Mouse (Mus musculus) activated CD4-positive, CD25-positive, alpha-beta regulatory T cell (primary cell): Measurements from ENCODE around the gene Prkra. TPM values are rescaled to one million over a fixed set of nuclear protein-coding genes. Genes with fewer than 3 reads are reported as not detected.

Experiments
- polyA plus RNA-seq, 2 experiments: library from polyadenylated mRNA; unstranded; fragments of 100-300 nt; shearing (Covaris generic); gene quantifications; one replicate each; pipeline ENCODE4 v1.2.1; 2017

Prkra gene
- 1 to 10 TPM; 6.1 to 8.0 TPM for polyA plus RNA-seq

DNA sequence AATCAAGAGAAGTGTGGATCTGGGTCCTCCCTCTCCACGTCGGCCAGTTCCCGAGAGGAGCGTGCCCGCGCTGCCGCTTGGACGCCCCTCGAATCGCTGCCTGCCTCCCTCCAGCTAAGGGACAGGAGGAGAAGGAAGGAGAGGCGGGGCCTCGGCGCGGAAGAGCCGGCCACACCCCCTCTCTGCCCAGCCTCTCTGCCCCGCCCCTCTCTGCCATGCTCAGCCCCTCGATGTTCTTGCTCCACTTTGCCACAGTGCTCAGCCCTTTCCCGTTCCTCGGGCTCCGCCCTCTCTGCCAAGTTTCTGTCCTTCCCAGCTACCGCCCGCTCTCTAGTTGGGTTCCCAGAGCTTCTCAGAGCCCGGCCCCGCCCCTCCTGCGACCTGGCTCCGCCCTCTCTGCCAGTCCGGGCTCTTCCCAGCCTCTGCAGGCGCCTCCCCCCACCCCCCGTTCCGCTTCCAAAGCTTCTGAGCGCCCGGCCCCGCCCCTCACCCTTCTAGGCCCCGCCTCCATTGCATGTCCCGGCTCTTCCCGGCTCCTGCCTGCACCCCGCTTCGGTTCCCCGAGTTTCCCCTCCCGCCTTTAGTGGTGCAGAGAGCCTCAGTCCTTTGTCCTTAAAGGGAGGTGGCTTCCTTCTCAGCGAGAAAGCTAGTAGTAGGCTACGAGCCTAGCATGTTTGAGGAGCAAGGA, at the start of gene Prkra, which contains the start of gene Pjvk:
Gene Prkra (minus strand): TSS at position 133 of the 688 bp plus-strand sequence.
Gene Pjvk (plus strand): TSS at position 594 of the 688 bp plus-strand sequence.

GRCm38 (mm10) chr2:76674725-76675427, 27.1 kb upstream of the Prkra start, which contains the start of gene Plekha3:
Gene Plekha3 (plus strand): TSS chr2:76675281.

DNA sequence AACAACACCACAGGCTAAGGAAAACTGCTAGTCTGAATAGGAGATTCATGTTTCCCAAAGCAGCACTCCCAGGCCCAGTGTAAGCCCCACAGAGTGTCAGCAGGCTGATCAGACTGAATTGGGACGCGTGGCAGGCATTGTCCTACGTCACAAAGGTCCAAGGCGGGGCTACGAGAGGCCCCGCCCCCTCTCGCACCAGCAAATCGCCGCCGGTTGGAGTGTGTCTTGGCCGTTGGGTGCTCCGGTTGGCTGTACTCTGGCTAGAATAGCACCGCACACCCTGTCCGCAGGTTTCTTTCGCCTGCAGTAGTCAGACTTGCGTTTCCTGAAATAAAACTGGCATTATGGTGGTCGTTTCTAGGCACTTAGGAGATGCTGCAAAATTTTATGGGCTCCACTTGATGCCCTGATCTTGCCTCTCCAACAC, 25.2 kb upstream of the Prkra start, which contains the start of gene Fkbp7:
Gene Fkbp7 (minus strand): TSS at position 151 of the 427 bp plus-strand sequence.

Other genes with a start within 250 kb of the Prkra start
- 10 to 100 TPM in 1 of 2 experiments, under 1 TPM in 1; 0.42 to 11.2 TPM for gene Osbpl6, start 241.5 kb downstream of the Prkra start, polyA plus RNA-seq
- not detected for gene Pjvk, start 461 bp upstream of the Prkra start, polyA plus RNA-seq
- 1 to 10 TPM; 1.6 to 2.2 TPM for gene Fkbp7, start 25.1 kb upstream of the Prkra start, polyA plus RNA-seq
- 10 to 100 TPM; 38.5 to 40.5 TPM for gene Plekha3, start 27.3 kb upstream of the Prkra start, polyA plus RNA-seq